Mouse (Mus musculus) 3T3-L1 (cell line): ENCODE measurements at regions not wholly inside any gene's neighbourhood (a gene's known extent, or its start where the extent isn't known, plus 50 kb on each side); places are given as distances from the start of the nearest gene placed in this dataset.
A peak's percentile ranks its signal among the peaks of the same experiment; 100 is the strongest.

Experiments used
- DNase-seq: peaks from one replicate; pipeline ENCODE4 v3.0.0-alpha.2; 2015; ENCODE audit warnings: low read depth, low spot score

GRCm38 (mm10) chr1:135665484-135665883 lies 54.4 kb upstream of the Csrp1 start:
- DNase-seq = no peak

DNA sequence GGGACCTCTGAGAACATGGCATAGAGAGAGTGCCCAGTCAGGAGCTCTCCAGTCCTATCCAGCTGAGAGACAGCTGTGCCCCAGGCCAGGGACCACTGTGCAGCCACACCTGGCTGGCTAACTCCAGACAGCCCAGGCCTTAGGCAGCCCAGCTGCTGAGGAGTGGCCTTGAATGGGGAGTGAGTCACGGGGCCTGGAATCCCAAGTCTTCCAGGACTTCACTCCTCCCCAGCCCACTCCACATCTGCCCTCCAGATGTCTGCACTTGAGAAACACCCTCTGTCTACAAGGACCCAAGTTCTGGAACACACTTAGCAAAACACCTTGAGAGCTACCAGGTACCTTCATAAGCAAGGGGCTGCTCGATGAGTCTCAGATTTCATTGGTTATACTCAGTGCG lies 51.5 kb upstream of the Csrp1 start:
- DNase-seq = peak; percentile 98

DNA sequence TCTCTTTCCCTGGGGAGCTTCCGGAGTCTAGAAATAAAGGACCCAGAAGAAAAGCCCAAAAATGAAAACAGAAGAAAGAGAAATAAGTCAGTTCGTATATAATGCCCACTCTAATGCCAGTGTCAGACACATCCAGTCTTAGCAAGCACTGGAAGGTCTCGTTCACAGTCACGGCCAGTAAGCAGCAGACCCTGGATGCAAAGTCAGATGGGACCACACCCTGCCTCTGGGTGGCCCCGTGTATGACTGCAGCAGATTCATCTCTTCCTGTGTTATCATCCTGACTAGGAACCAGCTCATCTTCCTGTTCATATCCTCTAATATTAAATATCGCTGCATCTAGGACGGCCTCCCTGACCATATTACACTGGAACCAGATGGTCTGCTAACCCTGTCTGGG lies 50.9 kb upstream of the Csrp1 start:
- peak; percentile 67 for DNase-seq

- peak; percentile 74 for DNase-seq
Measured at GRCm38 (mm10) chr1:135669803-135670202, 50.1 kb upstream of the Csrp1 start.
